Mouse (Mus musculus): Measurements from ENCODE around the gene Tceal1. TPM values are rescaled to one million over a fixed set of nuclear protein-coding genes. Genes with fewer than 3 reads are reported as not detected.
A peak's percentile ranks its signal among the peaks of the same experiment; 100 is the strongest.
"Not testable (repeated sequence)": the region's sequence is repeated elsewhere in the genome, so short reads cannot be mapped to it uniquely, and the experiment has no call there.

The Tceal1 gene
- total RNA-seq (2021): 1 to 10 TPM; 3.8 to 5.0 TPM

GRCm38 (mm10) chrX:136707446-136708167 lies at the start of gene Tceal1:
Gene Tceal1, plus strand, starts transcription at chrX:136707982.
- peak; percentile 52 to 66 for DNase-seq
- intact Hi-C loops (cut with DNase I): no loop called here

DNA sequence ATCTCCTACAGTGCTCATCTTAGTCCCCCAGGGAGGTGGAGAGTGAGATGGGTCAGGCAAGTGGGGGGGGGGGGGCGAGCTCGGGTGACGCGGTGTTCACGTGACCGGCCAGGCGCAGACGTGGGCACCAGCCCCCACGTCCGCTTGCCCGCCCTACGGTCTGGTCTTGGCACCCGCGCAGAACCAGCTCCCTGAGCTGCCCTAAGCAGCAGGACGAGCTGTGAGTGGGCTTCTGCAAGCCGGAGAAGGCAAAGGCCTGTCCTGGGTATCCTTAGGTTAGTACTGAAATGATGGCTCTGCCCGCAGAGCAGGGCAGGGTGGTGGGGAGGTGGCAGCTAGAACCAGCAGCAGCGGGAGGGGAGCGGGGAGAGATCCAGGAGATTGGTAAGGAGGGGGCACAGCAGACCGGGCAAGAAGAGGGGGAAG lies 41.5 kb upstream of the Tceal1 start:
- DNase-seq: no peak
- intact Hi-C loops (cut with DNase I): no loop called here

DNA sequence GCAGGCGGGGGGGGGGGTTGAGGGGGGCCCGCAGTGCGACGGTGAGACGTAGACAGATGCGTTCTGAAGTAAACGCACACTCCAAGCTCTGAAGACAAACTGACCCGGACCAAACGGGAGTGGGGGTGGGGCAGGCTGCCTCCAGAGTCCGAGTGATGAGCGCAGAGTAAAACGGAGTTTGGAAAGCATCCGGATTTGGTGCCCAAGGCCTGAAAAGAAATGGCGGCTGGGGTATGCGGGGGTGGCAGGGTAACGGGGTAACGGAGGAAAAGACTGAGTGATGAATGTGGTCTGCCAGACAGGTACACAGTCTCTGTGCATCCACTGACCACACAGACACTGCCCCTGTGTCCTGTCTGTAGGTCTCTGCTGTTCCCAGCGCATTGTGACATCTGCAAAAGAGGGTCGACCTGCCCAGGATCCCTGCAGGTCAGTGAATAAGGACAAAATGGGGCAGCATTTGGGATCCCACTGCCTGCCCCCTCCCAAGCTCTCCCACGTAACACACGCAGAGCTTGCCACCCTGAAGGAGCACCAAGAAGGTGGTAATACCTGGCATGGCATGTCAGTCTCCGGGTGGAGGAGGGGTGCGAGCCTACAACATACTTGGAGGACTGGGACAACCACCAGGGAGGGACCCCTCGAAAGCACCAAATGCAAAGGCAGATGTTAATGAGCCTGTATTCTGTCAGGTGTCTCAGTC lies 40.9 kb upstream of the Tceal1 start:
- intact Hi-C loops (cut with DNase I); DNase-seq: not testable (repeated sequence)

- DNase-seq: no peak
- intact Hi-C loops (cut with DNase I): no loop called here
Observed at GRCm38 (mm10) chrX:136668794-136669193, 39.0 kb upstream of the Tceal1 start.

DNA sequence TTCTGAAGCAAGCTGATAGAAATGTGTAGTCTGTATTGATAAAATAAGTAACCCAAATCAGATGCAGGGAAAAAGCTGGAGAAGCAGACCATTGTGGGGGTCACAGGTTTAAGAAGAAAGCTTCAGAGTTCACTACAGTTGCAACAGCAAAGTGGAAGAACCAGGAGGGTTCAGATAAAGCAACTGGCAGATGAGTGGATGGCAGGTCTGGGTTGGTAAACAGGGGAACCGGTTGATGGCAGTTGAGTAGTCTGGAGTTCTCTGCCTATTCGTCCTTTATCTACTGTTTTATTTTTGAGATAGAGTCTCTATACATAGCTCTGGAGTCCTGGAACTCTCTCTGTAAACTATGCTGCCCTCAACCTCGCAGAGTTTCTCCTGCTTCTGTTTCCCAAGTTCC lies 26.8 kb upstream of the Tceal1 start:
- DNase-seq: no peak
- intact Hi-C loops (cut with DNase I): no loop called here

GRCm38 (mm10) chrX:136691606-136692293 lies 16.0 kb upstream of the Tceal1 start:
- DNase-seq; intact Hi-C loops (cut with DNase I): not testable (repeated sequence)

- no peak for DNase-seq
- intact Hi-C loops (cut with DNase I): no loop called here
Observed at GRCm38 (mm10) chrX:136692294-136692675, 15.5 kb upstream of the Tceal1 start.

DNA sequence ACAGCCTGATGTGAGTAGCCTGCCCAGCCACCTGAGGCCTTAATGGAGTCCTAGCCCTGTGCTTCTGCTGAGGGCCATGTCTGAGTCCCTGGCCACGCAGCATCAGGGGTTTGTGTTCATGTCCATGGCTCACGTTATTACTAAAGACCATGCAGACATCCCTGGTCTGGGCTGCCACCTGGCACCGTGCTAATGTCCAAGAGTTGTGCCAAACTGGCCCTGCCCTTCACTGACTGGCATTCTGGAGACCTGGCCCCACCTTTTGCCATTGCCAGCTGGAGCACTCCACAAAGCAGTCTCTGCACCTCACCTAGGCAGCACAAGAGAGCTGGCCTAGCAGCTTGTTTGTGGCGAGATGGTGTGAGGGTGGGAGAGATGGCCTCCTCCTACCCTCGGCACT lies 14.6 kb upstream of the Tceal1 start:
- intact Hi-C loops (cut with DNase I): no loop called here

DNA sequence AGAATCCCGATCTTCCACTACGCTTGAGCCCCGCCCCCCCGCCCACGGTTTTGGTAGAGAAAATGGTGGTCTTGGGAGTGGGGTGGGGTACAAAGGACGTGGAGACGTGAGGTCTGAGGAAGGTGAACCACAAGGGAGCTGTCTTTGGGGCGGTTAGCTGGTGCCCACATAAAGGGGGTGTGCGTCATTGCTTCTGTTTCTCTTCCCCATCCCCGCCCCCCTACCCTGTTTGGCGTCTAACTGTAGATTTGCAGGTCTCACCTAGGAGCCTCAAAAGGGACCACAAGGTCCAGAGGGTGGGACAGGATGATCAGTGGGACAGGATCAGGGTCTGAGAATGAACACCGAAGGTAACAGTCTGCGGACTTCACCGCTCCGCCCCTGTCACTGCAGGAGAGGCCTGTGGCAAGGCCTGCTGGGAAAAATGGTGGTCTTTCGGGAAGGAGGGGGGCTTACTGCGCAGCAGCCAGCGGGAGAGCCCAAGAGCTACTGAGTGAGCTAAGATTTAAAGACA lies 443 bp downstream of the Tceal1 start:
- intact Hi-C loops (cut with DNase I): no loop called here

More for the DNA sequence above, 14.6 kb upstream of the Tceal1 start:
- DNase-seq: no peak

DNA sequence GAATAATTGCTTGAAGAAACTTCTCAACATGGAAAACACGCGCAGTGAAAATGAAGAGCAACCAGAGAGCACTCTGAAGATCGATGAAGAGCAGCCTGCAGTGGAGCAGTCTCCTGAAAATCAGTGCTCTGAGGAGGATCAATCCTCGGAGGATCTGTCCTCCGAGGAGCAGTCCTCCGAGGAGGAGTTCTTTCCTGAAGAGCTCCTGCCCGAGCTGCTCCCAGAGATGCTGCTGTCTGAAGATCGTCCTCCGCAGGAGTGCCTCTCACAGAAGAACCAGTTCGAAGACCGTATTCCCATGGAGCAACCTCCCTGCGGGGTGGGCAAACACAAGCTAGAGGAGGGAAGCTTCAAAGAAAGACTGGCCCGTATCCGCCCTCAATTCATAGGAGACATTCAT lies 1.0 kb downstream of the Tceal1 start:
- no peak for DNase-seq
- intact Hi-C loops (cut with DNase I): no loop called here

More for the DNA sequence above, 443 bp downstream of the Tceal1 start:
- peak; percentile 19 to 34 for DNase-seq

GRCm38 (mm10) chrX:136714742-136715474 lies 7.1 kb downstream of the Tceal1 start:
- intact Hi-C loops (cut with DNase I); DNase-seq: not testable (repeated sequence)

- no peak for DNase-seq
- intact Hi-C loops (cut with DNase I): no loop called here
Observed at GRCm38 (mm10) chrX:136732016-136732415, 24.2 kb downstream of the Tceal1 start.

- DNase-seq: no peak
- intact Hi-C loops (cut with DNase I): loop anchor here (5.0 kb wide), 1 partner anchor 402 kb away; no protein-coding TSS in a partner anchor
Observed at GRCm38 (mm10) chrX:136740087-136740790, 32.5 kb downstream of the Tceal1 start.

DNA sequence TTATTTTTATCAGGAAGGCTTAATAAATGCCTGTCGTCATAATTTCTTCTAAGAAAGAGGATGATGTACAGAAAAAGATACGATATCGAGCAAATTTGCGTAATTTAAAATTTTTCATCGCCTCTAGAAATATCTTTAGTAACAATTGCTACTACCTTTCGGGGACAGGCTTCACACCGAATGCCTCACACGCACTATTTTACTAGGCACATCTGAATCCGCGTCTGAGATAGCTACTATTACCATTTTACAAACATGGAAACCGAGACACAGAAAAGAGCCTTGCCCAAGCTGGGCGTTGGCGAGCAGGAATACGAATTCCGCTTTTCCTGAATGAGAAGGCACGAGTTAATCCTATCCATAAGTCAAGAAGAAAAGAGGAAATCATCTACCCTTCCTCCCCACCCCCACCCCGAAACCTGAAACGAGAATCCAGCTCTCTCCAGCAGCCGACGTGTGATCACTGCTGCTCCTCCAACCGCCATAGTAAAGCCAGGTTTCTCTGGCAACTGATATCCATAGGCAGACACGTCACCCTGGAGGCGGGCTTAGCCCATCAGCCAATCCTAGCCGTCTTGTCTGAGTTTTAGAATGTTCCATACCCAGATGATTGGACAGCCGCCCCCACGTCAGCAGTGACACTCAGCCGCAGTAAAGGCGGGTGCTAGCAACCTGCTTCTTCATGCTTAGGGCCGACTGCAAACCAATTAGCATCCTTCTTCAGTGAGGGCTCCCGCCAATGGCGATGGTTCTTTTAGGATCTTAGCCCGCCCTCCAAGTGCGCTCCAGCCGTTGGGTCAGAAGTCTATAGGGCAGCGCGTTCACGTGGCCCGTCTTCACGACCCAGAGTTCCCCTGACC lies 33.2 kb downstream of the Tceal1 start:
- intact Hi-C loops (cut with DNase I): loop anchor here (5.0 kb wide), 1 partner anchor 401 kb away; no protein-coding TSS in a partner anchor

GRCm38 (mm10) chrX:136741651-136742201 lies 33.9 kb downstream of the Tceal1 start:
- peak; percentile 82 to 86 for DNase-seq
- intact Hi-C loops (cut with DNase I): loop anchor here (1.0 to 5.0 kb wide), 2 partner anchors 79 to 401 kb away; no protein-coding TSS in a partner anchor

More for the DNA sequence above, 33.2 kb downstream of the Tceal1 start:
- peak; percentile 82 to 83 for DNase-seq

- intact Hi-C loops (cut with DNase I): loop anchor here (1.0 to 5.0 kb wide), 2 partner anchors 78 to 400 kb away; no protein-coding TSS in a partner anchor
Observed at GRCm38 (mm10) chrX:136742241-136742640, 34.5 kb downstream of the Tceal1 start.

DNA sequence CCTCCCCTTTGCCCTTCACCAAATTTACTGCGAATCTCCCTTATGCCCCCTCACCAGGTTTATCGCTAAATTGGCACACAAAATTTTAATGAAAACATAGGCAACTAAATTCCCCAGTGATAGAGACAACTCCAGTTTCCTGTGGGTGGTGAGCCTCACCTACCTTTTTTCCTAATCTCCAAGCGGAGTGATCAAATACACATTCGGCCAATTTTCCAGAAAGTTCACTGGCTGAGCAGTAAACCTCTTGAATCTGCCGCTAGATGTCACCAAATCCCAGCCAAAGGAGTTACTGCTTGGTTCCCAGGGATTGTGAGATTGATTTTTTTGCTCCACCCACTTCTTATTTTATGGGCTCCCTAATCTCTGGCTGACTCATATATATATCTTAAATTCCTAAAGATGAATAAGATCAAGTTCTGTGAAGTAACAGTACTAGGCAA lies 34.9 kb downstream of the Tceal1 start:
- intact Hi-C loops (cut with DNase I): loop anchor here (1.0 to 5.0 kb wide), 2 partner anchors 78 to 400 kb away; no protein-coding TSS in a partner anchor
- DNase-seq: peak; percentile 56 to 57

More at GRCm38 (mm10) chrX:136742241-136742640, 34.5 kb downstream of the Tceal1 start:
- peak in 1 of 2 experiments; percentile 14 for DNase-seq

- intact Hi-C loops (cut with DNase I): loop anchor here (5.0 kb wide), 1 partner anchor 399 kb away; no protein-coding TSS in a partner anchor
- DNase-seq: no peak
Observed at GRCm38 (mm10) chrX:136743459-136743858, 35.7 kb downstream of the Tceal1 start, which contains the start of gene Morf4l2. Gene Morf4l2, minus strand, starts transcription at chrX:136743690.
